Mouse (Mus musculus): Measurements from ENCODE around the gene Gm5458. TPM values are rescaled to one million over a fixed set of nuclear protein-coding genes. Genes with fewer than 3 reads are reported as not detected.
"Not testable (repeated sequence)": the region's sequence is repeated elsewhere in the genome, so short reads cannot be mapped to it uniquely, and the experiment has no call there.

Gm5458 gene
- not detected for total RNA-seq (2021)

DNA sequence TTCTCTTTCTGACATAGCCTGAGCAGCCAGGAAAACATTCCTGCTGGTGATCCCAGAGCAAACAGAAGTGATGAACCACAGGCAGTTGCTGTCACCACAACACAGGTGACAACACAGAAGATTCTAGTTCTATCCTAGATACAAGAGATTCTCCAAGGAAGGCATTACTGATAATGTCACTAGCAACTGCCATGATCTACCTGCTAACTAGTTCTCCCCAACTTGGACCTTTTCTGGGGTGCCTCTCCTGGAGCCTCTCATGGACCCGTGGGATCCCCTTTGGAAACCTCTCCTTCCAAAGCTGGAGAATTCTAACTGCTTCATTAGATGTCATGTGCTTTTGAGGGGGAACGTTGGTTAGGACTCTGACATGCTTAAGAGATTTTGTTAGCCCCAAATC lies at the start of gene Gm5458:
Gene Gm5458, minus strand, starts transcription at position 101 of the 400 bp plus-strand sequence.
- DNase-seq (ENCODE audit: low spot score in 2 of 2); intact Hi-C loops (cut with DNase I): not testable (repeated sequence)

DNA sequence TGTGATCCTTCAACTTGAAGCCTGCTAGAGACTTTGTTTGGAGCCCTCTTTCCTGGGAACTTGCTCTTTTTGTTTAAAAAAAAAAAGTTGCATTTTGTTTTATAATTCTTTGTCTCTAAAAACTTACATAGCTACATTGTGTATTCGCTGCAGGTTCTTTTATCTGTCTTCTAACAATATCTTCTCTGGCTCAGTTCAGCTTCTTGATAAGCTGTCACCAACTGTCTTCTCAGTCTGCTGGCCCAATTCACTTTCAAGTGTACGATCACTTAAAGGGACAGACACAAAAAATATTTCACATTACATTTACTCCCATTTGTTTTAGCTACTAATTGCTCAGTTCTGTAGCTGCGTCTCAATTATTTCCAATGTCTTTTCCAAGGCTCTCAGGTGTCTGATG lies 43.9 kb upstream of the Gm5458 start:
- DNase-seq (ENCODE audit: low spot score in 2 of 2), result no peak
- intact Hi-C loops (cut with DNase I), result no loop called here

DNA sequence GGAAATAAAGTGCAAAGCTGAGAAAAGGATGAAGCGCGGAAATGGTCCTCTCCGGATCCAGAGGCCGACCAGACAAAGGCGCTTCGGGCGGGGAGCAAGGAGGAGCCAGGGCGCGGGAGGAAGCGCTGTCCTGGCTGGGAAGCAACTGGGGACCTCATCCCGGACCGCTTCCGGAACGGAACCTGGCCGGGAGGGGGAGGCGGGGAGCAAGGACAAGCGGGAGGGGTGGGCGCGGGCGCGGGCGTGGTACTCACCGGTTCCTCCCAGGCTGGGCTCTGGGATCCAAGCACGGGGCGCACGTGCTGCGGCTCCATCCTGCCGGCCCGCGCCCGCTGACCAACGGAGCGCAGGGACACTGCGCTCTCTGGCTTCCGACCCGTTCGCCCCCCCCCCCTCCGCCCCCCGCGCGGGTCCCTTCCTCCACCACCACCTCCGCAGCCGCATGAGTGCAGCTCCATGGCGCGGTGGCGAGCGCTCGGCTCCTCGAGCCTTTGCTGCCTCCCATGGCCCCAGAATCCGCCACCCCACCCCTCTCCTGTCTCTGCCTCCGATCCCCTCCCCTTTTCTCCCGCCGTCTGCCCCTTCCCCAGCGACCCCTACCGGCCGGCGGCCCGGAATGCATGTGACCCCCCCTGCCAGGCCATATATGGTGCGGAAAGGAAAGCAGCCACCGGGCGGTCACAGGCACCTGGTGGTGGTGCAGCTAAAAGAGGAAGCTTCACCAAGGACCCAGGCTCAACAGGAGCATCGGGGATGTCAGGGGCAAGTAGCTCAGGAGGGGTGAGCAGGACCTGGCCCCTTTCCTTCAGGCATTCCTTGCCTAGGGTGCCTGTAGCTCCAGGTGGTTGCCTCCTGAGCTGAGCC lies 17.3 kb downstream of the Gm5458 start, which contains the start of gene Gm2237:
Gene Gm2237, minus strand, starts transcription at position 332 of the 864 bp plus-strand sequence.
- DNase-seq (ENCODE audit: low spot score in 2 of 2), result peak; percentile 4 to 14
- intact Hi-C loops (cut with DNase I), result not testable (repeated sequence)

DNA sequence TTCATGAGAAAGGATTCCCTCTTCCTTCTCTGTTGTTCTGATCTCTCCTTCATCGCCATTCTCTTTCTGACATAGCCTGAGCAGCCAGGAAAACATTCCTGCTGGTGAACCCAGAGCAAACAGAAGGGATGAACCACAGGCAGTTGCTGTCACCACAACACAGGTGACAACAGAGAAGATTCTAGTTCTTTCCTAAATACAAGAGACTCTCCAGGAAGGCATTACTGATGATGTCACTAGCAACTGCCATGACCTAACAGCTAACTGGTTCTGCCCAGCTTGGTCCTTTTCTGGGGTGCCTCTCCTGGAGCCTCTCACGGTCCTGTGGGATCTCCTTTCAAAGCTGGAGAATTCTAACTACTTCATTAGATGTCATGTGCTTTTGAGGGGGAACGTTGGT lies 52.5 kb downstream of the Gm5458 start, which contains the start of gene Gm2244:
Gene Gm2244, minus strand, starts transcription at position 101 of the 400 bp plus-strand sequence.
- intact Hi-C loops (cut with DNase I), result not testable (repeated sequence)

More for the DNA sequence above, 52.5 kb downstream of the Gm5458 start, which contains the start of gene Gm2244:
- not testable (repeated sequence) for DNase-seq (ENCODE audit: low spot score in 2 of 2)

Other genes with a start within 250 kb of the Gm5458 start
- gene Gm21738, start 183.7 kb downstream of the Gm5458 start, total RNA-seq (2021), result not detected
- not detected for gene Gm2244, start 52.6 kb downstream of the Gm5458 start, total RNA-seq (2021)
- 1 to 10 TPM; 4.8 to 5.4 TPM for gene Gm2237, start 17.4 kb downstream of the Gm5458 start, total RNA-seq (2021)
- gene Nid2, start 148.7 kb upstream of the Gm5458 start, total RNA-seq (2021), result 1 to 10 TPM; 3.0 to 4.7 TPM
- gene Rtraf, start 221.2 kb upstream of the Gm5458 start, total RNA-seq (2021), result 10 to 100 TPM; 41.4 to 44.9 TPM